Mouse (Mus musculus) forelimb bud, embryonic 11.5 days (tissue): ENCODE data around the gene Tpbpa.
"Not testable (repeated sequence)": the region's sequence is repeated elsewhere in the genome, so short reads cannot be mapped to it uniquely, and the experiment has no call there.

Source experiments
- DNase-seq: peaks from one replicate; pipeline ENCODE4 v3.0.0-alpha.2; 2012; ENCODE audit warnings: low read depth, low spot score

The Tpbpa gene

DNA sequence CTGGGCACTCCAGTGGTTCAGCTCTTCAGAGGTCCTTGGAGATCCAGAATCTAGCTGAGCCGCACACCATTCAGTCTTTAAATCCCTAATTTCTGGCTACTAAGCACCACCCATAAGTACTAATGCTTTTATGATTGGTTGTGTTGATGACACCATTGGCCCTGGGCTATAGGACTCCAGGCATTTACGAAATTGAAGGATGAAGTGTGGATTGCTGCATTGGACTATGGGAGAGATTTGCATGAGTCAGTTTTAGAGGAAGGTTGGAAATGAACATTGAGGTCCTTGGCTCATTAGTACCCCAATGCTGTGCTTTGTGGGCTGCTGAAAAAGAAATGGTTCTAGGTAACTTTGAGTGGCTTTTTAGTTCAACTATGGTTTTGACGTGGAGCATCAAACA, at the start of gene Tpbpa:
Gene Tpbpa, minus strand, starts transcription at position 101 of the 400 bp plus-strand sequence.
- DNase-seq, result not testable (repeated sequence)

DNA sequence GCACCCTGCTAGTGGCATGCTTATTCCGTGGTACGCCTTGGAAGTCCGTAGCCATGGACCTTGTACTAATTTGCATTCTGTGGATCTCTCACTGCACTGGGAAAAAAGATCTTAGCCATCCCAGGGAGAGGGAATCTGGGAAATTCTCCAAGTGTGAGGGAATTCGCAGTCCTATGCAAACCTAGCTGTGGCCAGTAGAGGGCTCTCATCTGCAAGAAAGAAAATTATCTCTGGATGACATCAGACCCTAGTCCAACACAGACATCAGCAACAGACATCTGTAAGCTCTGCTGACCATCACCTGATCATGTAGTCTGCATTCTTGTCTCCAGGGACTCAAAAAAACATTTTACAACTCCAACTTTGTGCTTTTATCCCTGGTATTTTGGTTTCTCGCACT, 45.1 kb upstream of the Tpbpa start:
- DNase-seq, result not testable (repeated sequence)

DNA sequence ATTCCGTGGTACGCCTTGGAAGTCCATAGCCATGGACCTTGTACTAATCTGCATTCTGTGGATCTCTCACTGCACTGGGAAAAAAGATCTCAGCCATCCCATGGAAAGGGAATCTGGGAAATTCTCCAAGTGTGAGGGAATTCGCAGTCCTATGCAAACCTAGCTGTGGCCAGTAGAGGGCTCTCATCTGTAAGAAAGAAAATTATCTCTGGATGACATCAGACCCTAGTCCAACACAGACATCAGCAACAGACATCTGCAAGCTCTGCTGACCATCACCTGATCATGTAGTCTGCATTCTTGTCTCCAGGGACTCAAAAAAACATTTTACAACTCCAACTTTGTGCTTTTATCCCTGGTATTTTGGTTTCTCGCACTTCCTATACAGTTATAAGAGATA, 30.5 kb upstream of the Tpbpa start:
- not testable (repeated sequence) for DNase-seq

DNA sequence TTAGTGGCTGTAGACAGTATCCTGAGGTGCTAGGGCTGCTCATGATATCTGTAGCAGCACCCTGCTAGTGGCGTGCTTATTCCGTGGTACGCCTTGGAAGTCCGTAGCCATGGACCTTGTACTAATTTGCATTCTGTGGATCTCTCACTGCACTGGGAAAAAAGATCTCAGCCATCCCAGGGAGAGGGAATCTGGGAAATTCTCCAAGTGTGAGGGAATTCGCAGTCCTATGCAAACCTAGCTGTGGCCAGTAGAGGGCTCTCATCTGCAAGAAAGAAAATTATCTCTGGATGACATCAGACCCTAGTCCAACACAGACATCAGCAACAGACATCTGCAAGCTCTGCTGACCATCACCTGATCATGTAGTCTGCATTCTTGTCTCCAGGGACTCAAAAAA, 22.2 kb upstream of the Tpbpa start:
- DNase-seq, result not testable (repeated sequence)

DNA sequence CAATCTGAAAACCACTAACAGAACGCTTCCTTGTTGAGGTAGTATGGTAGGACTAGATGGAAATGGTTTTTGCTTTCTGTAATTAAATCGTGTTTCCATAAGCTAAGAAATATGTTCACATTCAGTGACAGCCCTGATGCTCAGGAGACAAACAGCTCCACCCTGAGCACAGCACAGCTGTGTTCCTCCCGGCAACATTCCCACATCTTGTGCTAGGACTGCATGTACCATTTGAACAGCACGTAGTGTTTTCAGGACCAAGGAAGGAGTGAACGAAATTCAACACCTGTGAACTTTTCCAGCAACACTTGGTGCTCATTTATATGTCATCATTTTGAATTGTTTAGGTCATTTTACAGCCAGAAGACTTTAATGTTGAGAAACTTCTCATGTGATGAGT, 19.9 kb upstream of the Tpbpa start:
- no peak for DNase-seq

DNA sequence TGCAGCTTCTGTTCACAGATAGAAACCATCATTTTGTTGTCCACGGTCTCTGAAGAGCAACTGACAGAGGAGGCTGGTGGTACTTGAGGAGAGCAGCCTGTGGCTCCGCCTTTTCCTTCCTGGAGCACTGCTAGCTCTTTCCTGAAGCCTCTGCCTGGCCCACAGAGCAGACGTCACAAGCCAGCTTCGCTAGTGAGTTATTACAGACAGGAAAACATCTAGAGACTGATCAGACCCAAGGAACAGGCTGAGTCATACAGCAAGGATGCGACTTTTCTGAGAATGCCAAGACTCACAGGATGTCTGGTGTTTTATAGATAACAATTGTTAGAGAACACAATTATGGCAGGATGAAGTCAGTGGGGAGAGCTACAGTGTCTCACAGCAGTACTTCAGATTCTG, 5.3 kb downstream of the Tpbpa start, which contains the start of the genes Gm49391 and Ctla2a:
Gene Gm49391, minus strand, starts transcription at position 72 of the 402 bp plus-strand sequence.
Gene Ctla2a, minus strand, starts transcription at position 126 of the 402 bp plus-strand sequence.
- DNase-seq, result peak; percentile 2

DNA sequence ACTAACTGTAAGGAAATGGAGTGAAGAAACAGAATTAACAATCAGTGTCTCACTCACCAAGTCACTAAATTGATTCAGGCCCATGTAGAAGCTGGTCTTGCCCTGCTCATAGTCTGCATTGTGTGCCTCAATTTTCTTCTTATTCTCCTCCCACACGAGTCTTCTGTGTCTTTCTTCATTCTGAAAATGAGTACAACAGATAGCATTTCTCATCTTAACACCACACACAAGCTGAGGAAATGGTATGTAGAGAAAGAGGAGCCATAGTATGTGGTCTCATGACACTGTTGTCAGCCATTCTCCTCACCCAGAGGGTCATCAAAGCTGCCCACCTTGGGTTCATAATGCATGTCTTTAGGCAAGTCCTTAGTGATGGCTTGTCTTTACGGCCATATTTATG, 6.3 kb downstream of the Tpbpa start, which contains the start of gene Gm49393:
Gene Gm49393, minus strand, starts transcription at position 101 of the 400 bp plus-strand sequence.
- not testable (repeated sequence) for DNase-seq

DNA sequence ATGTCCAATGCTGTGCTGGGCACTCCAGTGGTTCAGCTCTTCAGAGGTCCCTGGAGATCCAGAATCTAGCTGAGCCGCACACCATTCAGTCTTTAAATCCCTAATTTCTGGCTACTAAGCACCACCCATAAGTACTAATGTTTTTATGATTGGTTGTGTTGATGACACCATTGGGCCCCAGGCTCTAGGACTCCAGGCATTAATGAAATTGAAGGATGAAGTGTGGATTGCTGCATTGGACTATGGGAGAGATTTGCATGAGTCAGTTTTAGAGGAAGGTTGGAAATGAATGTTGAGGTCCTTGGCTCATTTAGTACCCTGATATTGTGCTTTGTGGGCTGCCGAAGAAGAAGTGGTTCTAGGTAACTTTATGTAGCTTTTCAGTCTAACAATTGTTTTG, 37.0 kb downstream of the Tpbpa start, which contains the start of gene Tpbpb:
Gene Tpbpb, minus strand, starts transcription at position 101 of the 400 bp plus-strand sequence.
- not testable (repeated sequence) for DNase-seq

DNA sequence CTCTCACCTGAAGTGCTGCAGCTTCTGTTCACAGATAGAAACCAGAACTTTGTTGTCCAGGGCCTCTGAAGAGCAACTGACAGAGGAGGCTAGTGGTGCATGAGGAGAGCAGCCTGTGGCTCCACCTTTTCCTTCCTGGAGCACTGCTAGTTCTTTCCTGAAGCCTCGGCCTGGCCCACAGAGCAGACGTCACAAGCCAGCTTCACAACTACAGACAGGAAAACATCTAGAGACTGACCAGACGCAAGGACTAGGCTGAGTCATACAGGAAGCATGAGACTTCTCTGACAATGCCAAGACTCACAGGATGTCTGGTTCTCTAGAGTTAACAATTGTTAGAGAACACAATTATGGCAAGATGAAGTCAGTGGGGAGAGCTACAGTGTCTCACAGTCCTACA, 44.5 kb downstream of the Tpbpa start, which contains the start of gene Ctla2b:
Gene Ctla2b, minus strand, starts transcription at position 120 of the 400 bp plus-strand sequence.
- no peak for DNase-seq

DNA sequence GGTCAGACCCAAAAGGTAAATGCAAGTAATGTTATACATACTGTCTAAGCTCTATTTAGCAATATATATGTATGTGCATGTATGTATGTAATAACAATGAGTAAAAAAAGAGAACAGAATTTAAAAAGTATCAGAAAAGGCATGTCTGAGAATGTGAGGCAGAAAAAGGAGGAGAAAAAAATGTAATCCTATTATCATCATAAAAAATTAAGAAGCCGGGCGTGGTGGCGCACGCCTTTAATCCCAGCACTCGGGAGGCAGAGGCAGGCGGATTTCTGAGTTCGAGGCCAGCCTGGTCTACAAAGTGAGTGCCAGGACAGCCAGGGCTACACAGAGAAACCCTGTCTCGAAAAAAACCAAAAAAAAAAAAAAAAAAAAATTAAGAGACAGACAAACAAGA, 45.0 kb downstream of the Tpbpa start, which contains the start of gene Gm49392:
Gene Gm49392, minus strand, starts transcription at position 101 of the 400 bp plus-strand sequence.
- not testable (repeated sequence) for DNase-seq

DNA sequence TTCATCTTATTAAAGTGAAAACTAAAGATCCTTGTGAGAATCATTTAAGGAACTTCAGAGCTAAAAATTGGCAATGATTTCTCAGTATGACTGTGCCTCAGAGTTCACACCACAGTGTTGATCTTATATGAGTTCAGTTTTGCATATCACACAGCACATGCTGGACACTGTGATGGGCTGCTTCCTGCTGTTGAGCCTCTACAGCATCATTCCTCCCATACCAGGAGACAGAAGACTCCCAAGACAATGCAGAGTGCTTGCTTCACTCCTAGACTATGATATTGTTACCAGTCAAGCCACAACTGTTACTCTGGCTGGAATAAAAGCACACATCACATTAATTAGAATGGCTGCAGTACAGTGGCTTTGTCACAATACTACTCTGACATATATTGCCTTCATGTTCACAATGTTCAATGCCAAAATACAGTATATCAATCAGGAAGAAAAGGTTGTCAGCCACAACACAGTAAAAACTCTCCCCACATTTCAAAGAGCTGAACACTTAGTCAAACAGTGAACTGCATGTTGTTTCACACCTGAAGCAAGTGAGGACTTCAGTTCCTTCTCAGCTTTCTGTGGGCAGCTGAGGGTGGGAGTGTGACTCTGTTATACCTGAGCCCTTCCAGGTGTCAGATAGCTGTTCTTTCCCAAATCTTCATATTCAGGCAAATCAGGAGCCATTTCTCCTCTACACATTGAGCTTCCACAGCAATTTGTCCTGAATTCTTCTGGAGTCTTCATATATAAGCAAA, 46.2 kb downstream of the Tpbpa start:
- DNase-seq, result no peak

DNA sequence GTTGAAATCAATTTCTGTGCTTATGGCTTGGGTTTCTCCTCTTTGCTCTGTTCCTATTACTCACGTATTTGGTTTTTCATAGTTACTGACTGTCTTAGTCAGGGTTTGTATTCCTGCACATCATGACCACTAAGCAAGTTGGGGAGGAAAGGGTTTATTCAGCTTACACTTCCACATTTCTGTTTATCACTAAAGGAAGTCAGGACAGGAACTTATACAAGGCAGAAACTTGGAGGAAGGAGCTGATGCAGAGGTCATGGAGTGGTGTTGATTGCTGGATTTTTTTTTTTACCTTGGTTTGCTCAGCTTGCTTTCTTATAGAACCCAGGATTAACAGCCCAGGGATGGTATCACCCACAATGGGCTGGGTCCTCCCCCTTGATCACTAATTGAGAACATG, 49.5 kb downstream of the Tpbpa start:
- no peak for DNase-seq
